Mouse (Mus musculus) limb, embryonic 15.5 days (tissue): ENCODE measurements around the gene Fitm2. TPM values are rescaled to one million over a fixed set of nuclear protein-coding genes. Genes with fewer than 3 reads are reported as not detected.

Experiments
- ATAC-seq: fragments of 200-750 bp; cut with Nextera tagmentation; 2 replicates; pipeline ENCODE4 v1.8.0; 2017; ENCODE audit warnings: low read depth, moderate TSS enrichment; ENCODE audit not compliant: insufficient number of reproducible peaks, low FRiP score, low TSS enrichment
- H3K27ac ChIP-seq: fragments of 300-500 bp; sonication (generic); 2 replicates; pipeline ENCODE4 v1.5.1; 2015; ENCODE audit warnings: moderate library complexity, mild to moderate bottlenecking, inconsistent platforms
- H3K27me3 ChIP-seq: fragments of 300-500 bp; sonication (generic); 2 replicates; pipeline ENCODE4 v1.6.1; 2015; ENCODE audit warnings: inconsistent platforms
- H3K36me3 ChIP-seq: fragments of 300-500 bp; sonication (generic); 2 replicates; pipeline ENCODE4 v1.6.1; 2015; ENCODE audit warnings: inconsistent platforms
- H3K4me1 ChIP-seq: fragments of 300-500 bp; sonication (generic); 2 replicates; pipeline ENCODE4 v1.6.1; 2015; ENCODE audit warnings: inconsistent platforms
- H3K4me2 ChIP-seq: fragments of 300-500 bp; sonication (generic); 2 replicates; pipeline ENCODE4 v1.6.1; 2015; ENCODE audit warnings: mild to moderate bottlenecking, inconsistent platforms
- H3K4me3 ChIP-seq: fragments of 300-500 bp; sonication (generic); 2 replicates; pipeline ENCODE4 v1.5.1; 2015; ENCODE audit warnings: mild to moderate bottlenecking, inconsistent platforms
- H3K9ac ChIP-seq: fragments of 300-500 bp; sonication (generic); 2 replicates; pipeline ENCODE4 v1.6.1; 2015; ENCODE audit warnings: inconsistent platforms
- H3K9me3 ChIP-seq: fragments of 300-500 bp; sonication (generic); 2 replicates; pipeline ENCODE4 v1.6.1; 2016; ENCODE audit warnings: inconsistent platforms
- WGBS: fragments of 180-500 bp; shearing (Covaris S2); methylation state at CpG from one replicate; pipeline ENCODE4 v1.1.7; 2015; 5-methylcytosine and 5-hydroxymethylcytosine counted together
- polyA plus RNA-seq: library from polyadenylated mRNA; unstranded; fragments of >200 nt; fragmentation: Nextera tagmentation; extraction: Ambion mirVana; gene quantifications from 2 replicates; pipeline ENCODE4 v1.2.1, GENCODE M21; 2015

Gene Fitm2
- polyA plus RNA-seq, 1 experiment from 2014 or later: 12.5 TPM

GRCm38 (mm10) chr2:163481539-163482029 lies 9.2 kb upstream of the Fitm2 start:
- no peak for ATAC-seq
- H3K4me1 ChIP-seq: peaks cover 7% of the 10 kb centered on the region
- no peak overlapping the region for H3K27ac ChIP-seq
- no peak overlapping the region for H3K9ac ChIP-seq
- no peaks in the 10 kb centered on the region for H3K36me3 ChIP-seq
- H3K9me3 ChIP-seq: no peaks in the 10 kb centered on the region
- peaks cover 31% of the 10 kb centered on the region for H3K27me3 ChIP-seq
- H3K4me2 ChIP-seq: peak overlapping the region; percentile 31; the same call in 1 of the 2 replicates
- WGBS: under 1% methylated on average over 21 of the region's 21 CpGs
- peak overlapping the region; percentile 10; the same call in 1 of the 2 replicates for H3K4me3 ChIP-seq

- Histone ChIP-seq H3K27me3 (peaks cover 31% of the 10 kb centered on the region), H3K4me2 (no peak overlapping the region), H3K9ac (no peak overlapping the region), H3K9me3 (no peaks in the 10 kb centered on the region), H3K4me3 (no peak overlapping the region), H3K4me1 (peaks cover 7% of the 10 kb centered on the region), H3K27ac (no peak overlapping the region), H3K36me3 (no peaks in the 10 kb centered on the region)
- WGBS: 51% methylated on average over 18 of the region's 18 CpGs
- no peak for ATAC-seq
Observed at GRCm38 (mm10) chr2:163480191-163480825, 7.9 kb upstream of the Fitm2 start.

- peaks cover 15% of the 10 kb centered on the region for H3K4me1 ChIP-seq
- H3K4me2 ChIP-seq: peak overlapping the region; percentile 81
- H3K9me3 ChIP-seq: no peaks in the 10 kb centered on the region
- ATAC-seq: peak; percentile 61
- H3K4me3 ChIP-seq: peak overlapping the region; percentile 82
- peak overlapping the region; percentile 78 for H3K9ac ChIP-seq
- peaks cover 28% of the 10 kb centered on the region for H3K36me3 ChIP-seq
- no peaks in the 10 kb centered on the region for H3K27me3 ChIP-seq
- H3K27ac ChIP-seq: peak overlapping the region; percentile 71; the same call in 1 of the 2 replicates
- 4% methylated on average over 36 of the region's 36 CpGs for WGBS
Observed at GRCm38 (mm10) chr2:163471710-163472465, 541 bp downstream of the Fitm2 start.

GRCm38 (mm10) chr2:163471136-163471535 lies 1.3 kb downstream of the Fitm2 start:
- H3K4me3 ChIP-seq: peak overlapping the region; percentile 82
- H3K9ac ChIP-seq: no peak overlapping the region
- no peaks in the 10 kb centered on the region for H3K9me3 ChIP-seq
- ATAC-seq: no peak
- WGBS: 72% methylated on average over 3 of the region's 3 CpGs
- H3K36me3 ChIP-seq: peaks cover 31% of the 10 kb centered on the region
- no peak overlapping the region for H3K27ac ChIP-seq
- H3K4me1 ChIP-seq: peaks cover 15% of the 10 kb centered on the region
- H3K4me2 ChIP-seq: peak overlapping the region; percentile 81; the same call in 1 of the 2 replicates
- H3K27me3 ChIP-seq: no peaks in the 10 kb centered on the region

- Histone ChIP-seq H3K27ac (no peak overlapping the region), H3K4me2 (no peak overlapping the region), H3K27me3 (no peaks in the 10 kb centered on the region), H3K4me3 (no peak overlapping the region), H3K9ac (no peak overlapping the region), H3K4me1 (peaks cover 15% of the 10 kb centered on the region), H3K36me3 (peaks cover 36% of the 10 kb centered on the region), H3K9me3 (no peaks in the 10 kb centered on the region)
- 93% methylated on average over 15 of the region's 15 CpGs for WGBS
- ATAC-seq: no peak
Observed at GRCm38 (mm10) chr2:163469711-163470110, 2.7 kb downstream of the Fitm2 start.

- H3K36me3 ChIP-seq: peaks cover 36% of the 10 kb centered on the region
- no peak for ATAC-seq
- peaks cover 15% of the 10 kb centered on the region for H3K4me1 ChIP-seq
- 87% methylated on average over 6 of the region's 6 CpGs for whole genome bisulfite sequencing
- no peak overlapping the region for H3K27ac ChIP-seq
- H3K4me3 ChIP-seq: no peak overlapping the region
- H3K9ac ChIP-seq: no peak overlapping the region
- H3K9me3 ChIP-seq: no peaks in the 10 kb centered on the region
- no peak overlapping the region for H3K4me2 ChIP-seq
- no peaks in the 10 kb centered on the region for H3K27me3 ChIP-seq
Observed at GRCm38 (mm10) chr2:163468866-163469265, 3.6 kb downstream of the Fitm2 start.

GRCm38 (mm10) chr2:163467585-163467984 lies 4.8 kb downstream of the Fitm2 start:
- H3K4me1 ChIP-seq: peaks cover 11% of the 10 kb centered on the region
- WGBS: 91% methylated on average over 6 of the region's 6 CpGs
- ATAC-seq: no peak

GRCm38 (mm10) chr2:163466771-163467170 lies 5.7 kb downstream of the Fitm2 start:
- WGBS: 62% methylated on average over 8 of the region's 8 CpGs
- no peak for ATAC-seq
- peaks cover 9% of the 10 kb centered on the region for H3K4me1 ChIP-seq

More at GRCm38 (mm10) chr2:163467585-163467984, 4.8 kb downstream of the Fitm2 start:
- no peaks in the 10 kb centered on the region for H3K9me3 ChIP-seq
- H3K36me3 ChIP-seq: peaks cover 36% of the 10 kb centered on the region
- H3K9ac ChIP-seq: no peak overlapping the region
- no peak overlapping the region for H3K27ac ChIP-seq
- no peak overlapping the region for H3K4me2 ChIP-seq
- H3K27me3 ChIP-seq: no peaks in the 10 kb centered on the region
- H3K4me3 ChIP-seq: no peak overlapping the region

GRCm38 (mm10) chr2:163464562-163464961 lies 7.9 kb downstream of the Fitm2 start:
- Histone ChIP-seq H3K4me2 (no peak overlapping the region), H3K4me1 (no peaks in the 10 kb centered on the region), H3K9ac (no peak overlapping the region), H3K4me3 (no peak overlapping the region), H3K36me3 (peaks cover 33% of the 10 kb centered on the region), H3K27ac (no peak overlapping the region), H3K9me3 (no peaks in the 10 kb centered on the region), H3K27me3 (0 out of 2 replicates have a peak, but pooled peaks cover 3% of the 10 kb centered on the region)
- WGBS: 63% methylated on average over 6 of the region's 6 CpGs
- no peak for ATAC-seq

More at GRCm38 (mm10) chr2:163466771-163467170, 5.7 kb downstream of the Fitm2 start:
- H3K4me3 ChIP-seq: no peak overlapping the region
- no peak overlapping the region for H3K4me2 ChIP-seq
- H3K9ac ChIP-seq: no peak overlapping the region
- H3K27me3 ChIP-seq: no peaks in the 10 kb centered on the region
- H3K27ac ChIP-seq: no peak overlapping the region
- H3K36me3 ChIP-seq: peaks cover 36% of the 10 kb centered on the region
- H3K9me3 ChIP-seq: no peaks in the 10 kb centered on the region

GRCm38 (mm10) chr2:163463998-163464397 lies 8.4 kb downstream of the Fitm2 start:
- 66% methylated on average over 4 of the region's 4 CpGs for WGBS

GRCm38 (mm10) chr2:163463251-163463769 lies 9.1 kb downstream of the Fitm2 start:
- no peak for ATAC-seq
- Histone ChIP-seq H3K9ac (no peak overlapping the region), H3K27me3 (peaks cover 16% of the 10 kb centered on the region), H3K4me2 (no peak overlapping the region), H3K27ac (no peak overlapping the region), H3K4me1 (no peaks in the 10 kb centered on the region), H3K36me3 (peaks cover 20% of the 10 kb centered on the region), H3K4me3 (no peak overlapping the region), H3K9me3 (no peaks in the 10 kb centered on the region)
- 53% methylated on average over 10 of the region's 10 CpGs for WGBS

More at GRCm38 (mm10) chr2:163463998-163464397, 8.4 kb downstream of the Fitm2 start:
- no peak overlapping the region for H3K4me2 ChIP-seq
- peaks cover 9% of the 10 kb centered on the region for H3K27me3 ChIP-seq
- H3K9ac ChIP-seq: no peak overlapping the region
- H3K27ac ChIP-seq: no peak overlapping the region
- no peak for ATAC-seq
- H3K36me3 ChIP-seq: peaks cover 27% of the 10 kb centered on the region
- no peak overlapping the region for H3K4me3 ChIP-seq
- H3K4me1 ChIP-seq: no peaks in the 10 kb centered on the region
- H3K9me3 ChIP-seq: no peaks in the 10 kb centered on the region

- Histone ChIP-seq H3K27me3 (peaks cover 21% of the 10 kb centered on the region), H3K27ac (no peak overlapping the region), H3K36me3 (peaks cover 15% of the 10 kb centered on the region; the same call in 1 of the 2 replicates), H3K4me2 (no peak overlapping the region), H3K4me3 (no peak overlapping the region), H3K4me1 (no peaks in the 10 kb centered on the region), H3K9ac (no peak overlapping the region), H3K9me3 (no peaks in the 10 kb centered on the region)
- no peak for ATAC-seq
- 73% methylated on average over 11 of the region's 11 CpGs for WGBS
Observed at GRCm38 (mm10) chr2:163462801-163463200, 9.6 kb downstream of the Fitm2 start.
